Mouse (Mus musculus) CH12.LX (cell line): ENCODE results near the gene Dnm3. TPM values are rescaled to one million over a fixed set of nuclear protein-coding genes. Genes with fewer than 3 reads are reported as not detected.

Experiments
- DNase-seq: peaks from one replicate; pipeline ENCODE4 v3.0.0-alpha.2; 2013; ENCODE audit errors: extremely low read depth
- H3K27ac ChIP-seq: 2 replicates; pipeline ENCODE4 v1.5.1; 2012; ENCODE audit warnings: low read depth, mild to moderate bottlenecking, control low read depth, moderate library complexity; ENCODE audit not compliant: insufficient read depth
- H3K27me3 ChIP-seq: replicated peaks from 2 replicates; pipeline ENCODE3; 2012; ENCODE audit warnings: inconsistent platforms
- H3K36me3 ChIP-seq, 2 experiments: replicated peaks in 1 of 2; 2 replicates each; pipeline versions ENCODE3 to v1.6.1; 2012; ENCODE audit warnings: inconsistent platforms in 1 of 2, low read length in 1 of 2, mild to moderate bottlenecking in 1 of 2, mixed read lengths in 1 of 2, moderate library complexity in 1 of 2; ENCODE audit not compliant: control insufficient read depth in 1 of 2, insufficient read depth in 1 of 2
- H3K4me1 ChIP-seq, 2 experiments: 2 replicates each; pipeline ENCODE4 v1.6.1; 2012; ENCODE audit warnings: inconsistent platforms in 1 of 2, moderate library complexity in 1 of 2; ENCODE audit not compliant: insufficient read depth in 2 of 2, control insufficient read depth in 1 of 2
- H3K4me2 ChIP-seq: 2 replicates; pipeline ENCODE4 v1.6.1; 2012; ENCODE audit warnings: low read depth, mild to moderate bottlenecking, control low read depth; ENCODE audit not compliant: poor library complexity, insufficient read depth, severe bottlenecking
- H3K4me3 ChIP-seq, 3 experiments: fragments of 150-350 bp in 1 of 3; sonication (generic) in 1 of 3; replicated peaks in 1 of 3; 2 replicates each; pipeline versions ENCODE3 to v1.5.1; 2011 to 2012; ENCODE audit warnings: low read depth in 2 of 3, low read length in 2 of 3, mild to moderate bottlenecking in 2 of 3, moderate library complexity in 2 of 3, control low read depth in 1 of 3, improper control_type of control experiment in 1 of 3, inconsistent platforms in 1 of 3, mixed read lengths in 1 of 3; ENCODE audit not compliant: poor library complexity in 1 of 3
- H3K79me2 ChIP-seq: replicated peaks from 2 replicates; pipeline ENCODE4 v1.6.1; 2012; ENCODE audit warnings: mild to moderate bottlenecking, moderate library complexity; ENCODE audit not compliant: control insufficient read depth, poor library complexity, insufficient read depth, severe bottlenecking; ENCODE audit errors: extremely low read depth
- H3K9ac ChIP-seq: 2 replicates; pipeline ENCODE4 v1.6.1; 2012; ENCODE audit warnings: low read depth, mild to moderate bottlenecking, control low read depth, moderate library complexity; ENCODE audit not compliant: insufficient read depth
- H3K9me3 ChIP-seq: replicated peaks from 2 replicates; pipeline ENCODE3; 2012; ENCODE audit warnings: low read length, inconsistent platforms, mixed read lengths
- BHLHE40 ChIP-seq: IDR thresholded peaks from 2 replicates; pipeline ENCODE4 v1.6.1; 2011; ENCODE audit warnings: mild to moderate bottlenecking, low read depth, low read length, improper control_type of control experiment
- CHD1 ChIP-seq: IDR thresholded peaks from 2 replicates; pipeline ENCODE4 v1.6.1; 2012; ENCODE audit warnings: low read depth, low read length, improper control_type of control experiment, inconsistent platforms
- CHD2 ChIP-seq: IDR thresholded peaks from 2 replicates; pipeline ENCODE4 v1.6.1; 2011; ENCODE audit warnings: low read length, improper control_type of control experiment
- CTCF ChIP-seq, 2 experiments: IDR thresholded peaks in 1 of 2; conservative IDR thresholded peaks in 1 of 2; 2 replicates each; pipeline ENCODE4 v1.5.1; 2011 to 2012; ENCODE audit warnings: low read depth in 2 of 2, low read length in 2 of 2, improper control_type of control experiment in 1 of 2, inconsistent platforms in 1 of 2, mild to moderate bottlenecking in 1 of 2, moderate library complexity in 1 of 2
- E2F4 ChIP-seq: IDR thresholded peaks from 2 replicates; pipeline ENCODE4 v1.6.1; 2011; ENCODE audit warnings: low read depth, low read length, improper control_type of control experiment; ENCODE audit not compliant: insufficient replicate concordance
- ELF1 ChIP-seq: IDR thresholded peaks from 2 replicates; pipeline ENCODE4 v1.6.1; 2014; ENCODE audit warnings: low read depth, mild to moderate bottlenecking, inconsistent platforms, low read length, improper control_type of control experiment
- EP300 ChIP-seq: IDR thresholded peaks from 2 replicates; pipeline ENCODE4 v1.6.1; 2011; ENCODE audit warnings: low read length, improper control_type of control experiment
- ETS1 ChIP-seq: conservative IDR thresholded peaks from 2 replicates; pipeline ENCODE4 v1.6.1; 2012; ENCODE audit warnings: low read depth, mild to moderate bottlenecking, inconsistent platforms, low read length, improper control_type of control experiment, moderate library complexity
- GABPA ChIP-seq: IDR thresholded peaks from 2 replicates; pipeline ENCODE4 v1.6.1; 2012; ENCODE audit warnings: low read depth, low read length, improper control_type of control experiment, inconsistent platforms; ENCODE audit not compliant: insufficient replicate concordance
- HCFC1 ChIP-seq: IDR thresholded peaks from 2 replicates; pipeline ENCODE4 v1.6.1; 2012; ENCODE audit warnings: low read depth, mild to moderate bottlenecking, inconsistent platforms, low read length, improper control_type of control experiment
- IRF4 ChIP-seq: IDR thresholded peaks from 2 replicates; pipeline ENCODE4 v1.6.1; 2014; ENCODE audit warnings: low read depth, mild to moderate bottlenecking, inconsistent platforms, low read length, improper control_type of control experiment
- JUN ChIP-seq: IDR thresholded peaks from 2 replicates; pipeline ENCODE4 v1.6.1; 2011; ENCODE audit warnings: low read depth, mild to moderate bottlenecking, low read length, improper control_type of control experiment, moderate library complexity; ENCODE audit not compliant: insufficient read depth
- JUND ChIP-seq: conservative IDR thresholded peaks from 2 replicates; pipeline ENCODE4 v1.6.1; 2011; ENCODE audit warnings: low read depth, low read length, improper control_type of control experiment
- KAT2A ChIP-seq: IDR thresholded peaks from 2 replicates; pipeline ENCODE4 v1.6.1; 2012; ENCODE audit warnings: low read length, improper control_type of control experiment, inconsistent platforms; ENCODE audit not compliant: insufficient replicate concordance
- MAFK ChIP-seq: IDR thresholded peaks from 2 replicates; pipeline ENCODE4 v1.6.1; 2011; ENCODE audit warnings: low read length, improper control_type of control experiment; ENCODE audit not compliant: insufficient replicate concordance
- MAX ChIP-seq: IDR thresholded peaks from 2 replicates; pipeline ENCODE4 v1.6.1; 2011; ENCODE audit warnings: low read length, improper control_type of control experiment
- MAZ ChIP-seq: IDR thresholded peaks from 2 replicates; pipeline ENCODE4 v1.6.1; 2012; ENCODE audit warnings: low read depth, mild to moderate bottlenecking, inconsistent platforms, low read length, improper control_type of control experiment, moderate library complexity
- MEF2A ChIP-seq: IDR thresholded peaks from 2 replicates; pipeline ENCODE4 v1.6.1; 2014; ENCODE audit warnings: low read depth, mild to moderate bottlenecking, inconsistent platforms, low read length, improper control_type of control experiment, borderline replicate concordance
- MXI1 ChIP-seq: IDR thresholded peaks from 2 replicates; pipeline ENCODE4 v1.6.1; 2011; ENCODE audit warnings: mild to moderate bottlenecking, low read depth, low read length, improper control_type of control experiment
- MYC ChIP-seq: IDR thresholded peaks from 2 replicates; pipeline ENCODE4 v1.6.1; 2011; ENCODE audit warnings: low read depth, mild to moderate bottlenecking, improper control_type of control experiment, low read length
- NELFE ChIP-seq: IDR thresholded peaks from 2 replicates; pipeline ENCODE4 v1.6.1; 2011; ENCODE audit warnings: low read depth, low read length, improper control_type of control experiment
- NRF1 ChIP-seq: IDR thresholded peaks from 2 replicates; pipeline ENCODE4 v1.6.1; 2014; ENCODE audit warnings: low read depth, mild to moderate bottlenecking, inconsistent platforms, low read length, improper control_type of control experiment, moderate library complexity
- PAX5 ChIP-seq: IDR thresholded peaks from 2 replicates; pipeline ENCODE4 v1.6.1; 2012; ENCODE audit warnings: low read length, inconsistent platforms, mixed read lengths
- POLR2A ChIP-seq: IDR thresholded peaks from 2 replicates; pipeline ENCODE4 v1.6.1; 2011; ENCODE audit warnings: low read depth, mild to moderate bottlenecking, improper control_type of control experiment, low read length
- POLR2AphosphoS2 ChIP-seq: IDR thresholded peaks from 2 replicates; pipeline ENCODE4 v1.6.1; 2011; ENCODE audit warnings: low read depth, low read length, improper control_type of control experiment
- RAD21 ChIP-seq: IDR thresholded peaks from 2 replicates; pipeline ENCODE4 v1.6.1; 2011; ENCODE audit warnings: low read depth, mild to moderate bottlenecking, low read length, improper control_type of control experiment, moderate library complexity
- RCOR1 ChIP-seq: conservative IDR thresholded peaks from 2 replicates; pipeline ENCODE4 v1.6.1; 2012; ENCODE audit warnings: low read depth, mild to moderate bottlenecking, inconsistent platforms, low read length, improper control_type of control experiment
- SIN3A ChIP-seq: IDR thresholded peaks from 2 replicates; pipeline ENCODE4 v1.6.1; 2012; ENCODE audit warnings: low read length, improper control_type of control experiment, inconsistent platforms
- SMC3 ChIP-seq: IDR thresholded peaks from 2 replicates; pipeline ENCODE4 v1.6.1; 2011; ENCODE audit warnings: low read depth, low read length, improper control_type of control experiment
- TBP ChIP-seq: conservative IDR thresholded peaks from 2 replicates; pipeline ENCODE4 v1.6.1; 2011; ENCODE audit warnings: low read depth, low read length, improper control_type of control experiment
- TCF12 ChIP-seq: IDR thresholded peaks from 2 replicates; pipeline ENCODE4 v1.6.1; 2014; ENCODE audit warnings: low read depth, mild to moderate bottlenecking, inconsistent platforms, low read length, improper control_type of control experiment
- UBTF ChIP-seq: IDR thresholded peaks from 2 replicates; pipeline ENCODE4 v1.6.1; 2012; ENCODE audit warnings: low read depth, mild to moderate bottlenecking, inconsistent platforms, low read length, improper control_type of control experiment, moderate library complexity
- USF1 ChIP-seq: IDR thresholded peaks from 2 replicates; pipeline ENCODE4 v1.6.1; 2014; ENCODE audit warnings: low read depth, mild to moderate bottlenecking, inconsistent platforms, low read length, improper control_type of control experiment
- USF2 ChIP-seq: conservative IDR thresholded peaks from 2 replicates; pipeline ENCODE4 v1.6.1; 2011; ENCODE audit warnings: low read depth, low read length, improper control_type of control experiment
- ZC3H11A ChIP-seq: IDR thresholded peaks from 2 replicates; pipeline ENCODE4 v1.6.1; 2012; ENCODE audit warnings: low read depth, mild to moderate bottlenecking, inconsistent platforms, low read length, improper control_type of control experiment
- ZKSCAN1 ChIP-seq: IDR thresholded peaks from 2 replicates; pipeline ENCODE4 v1.6.1; 2012; ENCODE audit warnings: low read depth, inconsistent platforms, low read length, improper control_type of control experiment, borderline replicate concordance
- ZMIZ1 ChIP-seq: IDR thresholded peaks from 2 replicates; pipeline ENCODE4 v1.6.1; 2012; ENCODE audit warnings: low read depth, mild to moderate bottlenecking, inconsistent platforms, low read length, improper control_type of control experiment
- ZNF384 ChIP-seq: IDR thresholded peaks from 2 replicates; pipeline ENCODE4 v1.6.1; 2012; ENCODE audit warnings: low read depth, low read length, improper control_type of control experiment, inconsistent platforms
- dilution Hi-C: fragments of 300-500 bp; cut with MboI; formaldehyde crosslinking; loops from 2 replicates; pipeline ENCODE4 v1.14.3; 2020; ENCODE audit warnings: low sequenced_read_pairs; ENCODE audit not compliant: extremely low pct_unique_long_range_greater_than_20kb, extremely low pct_ligation_motif_present
- in situ Hi-C: fragments of 300-500 bp; cut with MboI; formaldehyde crosslinking; loops from 3 replicates; pipeline ENCODE4 v1.14.3; 2019; ENCODE audit warnings: low sequenced_read_pairs, low pct_ligation_motif_present, low pct_unique_long_range_greater_than_20kb, mixed read lengths
- polyA plus RNA-seq: library from polyadenylated mRNA; unstranded; fragments of >175 nt; gene quantifications from 2 replicates; pipeline ENCODE4 v1.2.1, GENCODE M21; 2012; ENCODE audit warnings: low read depth; ENCODE audit not compliant: insufficient read length
- total RNA-seq, 2 experiments: library from RNA; depleted of rRNA; stranded (reverse); fragments of 300-350 nt in 1 of 2; fragments of >200 nt in 1 of 2; gene quantifications; 2 replicates each; pipeline ENCODE4 v1.2.3; 2012 to 2014

Gene Dnm3
- total and polyA plus RNA-seq, 3 experiments: 3.6 to 9.5 (median 6.9) TPM

DNA sequence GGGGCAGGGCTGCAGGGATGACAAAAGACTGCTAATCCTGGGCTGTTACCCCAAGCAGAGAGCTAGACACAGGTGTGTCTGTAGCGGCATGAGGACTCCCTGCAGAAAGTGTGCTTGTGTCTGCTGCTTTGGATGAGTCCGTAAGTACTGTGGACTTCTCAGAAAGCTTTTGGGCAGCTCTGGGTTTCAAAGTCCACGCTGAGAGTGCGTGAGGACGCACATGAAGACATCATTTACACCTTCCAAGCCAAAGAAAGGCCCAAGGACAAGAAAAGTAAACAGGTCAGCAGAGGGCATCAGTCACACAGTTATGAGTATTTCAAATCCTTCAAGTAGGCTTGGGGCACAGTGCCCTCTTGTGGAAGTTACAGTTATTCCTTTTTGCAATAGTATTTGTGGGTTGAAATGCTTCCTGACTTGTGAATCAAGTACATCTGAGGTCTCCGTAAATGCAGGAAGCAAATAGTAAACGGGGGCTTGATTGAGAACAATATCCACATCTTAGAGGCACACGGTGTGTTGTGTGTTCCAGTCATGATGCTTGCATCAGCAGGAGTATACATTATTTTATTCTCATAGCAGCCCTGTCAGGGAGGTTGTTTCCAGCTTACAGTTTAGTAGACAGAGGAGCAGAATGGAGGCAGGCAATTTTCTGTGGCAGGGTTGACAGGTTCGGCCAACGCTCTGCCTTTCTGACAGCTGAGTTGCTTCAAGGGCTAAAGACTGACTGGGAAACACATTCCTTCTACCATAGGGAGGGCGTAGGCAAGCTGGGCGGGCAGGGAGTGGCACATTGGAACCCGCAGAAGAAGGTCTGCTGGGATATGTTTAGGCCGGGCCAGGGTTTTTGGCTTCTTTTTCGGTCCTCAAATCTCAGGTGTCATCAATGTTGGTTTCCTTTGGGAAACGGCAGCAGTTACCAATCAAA is 501.3 kb downstream of the Dnm3 start:
- no peaks in the 10 kb centered on the region for H3K79me2 ChIP-seq
- TF ChIP-seq NRF1: no peak
- TF ChIP-seq SMC3: peak; percentile 98
- TF ChIP-seq KAT2A: no peak
- TF ChIP-seq RAD21: no peak; the same call in none of the 2 replicates
- TF ChIP-seq IRF4: peak; percentile 61; the same call in 1 of the 2 replicates
- TF ChIP-seq E2F4: no peak
- no peak for TF ChIP-seq UBTF
- TF ChIP-seq JUND: peak; percentile 58; the same call in 1 of the 2 replicates
- peak; percentile 68 to 100; a peak in 3 of 4 replicates for TF ChIP-seq CTCF (conservative IDR thresholded peaks at IDR 0.05 in 1 of 2, IDR thresholded peaks at IDR 0.05 in 1 of 2; ENCODE audit: low read depth in 2 of 2, low read length in 2 of 2)
- TF ChIP-seq MYC: peak; percentile 39; the same call in 1 of the 2 replicates
- TF ChIP-seq RCOR1: no peak
- no peak for TF ChIP-seq USF1
- TF ChIP-seq ZNF384: peak; percentile 47
- no peak for TF ChIP-seq GABPA
- peak; percentile 65; the same call in 1 of the 2 replicates for TF ChIP-seq NELFE
- no peak for TF ChIP-seq MEF2A
- TF ChIP-seq ZC3H11A: peak; percentile 100
- no peak for TF ChIP-seq MAFK
- no peak for TF ChIP-seq PAX5
- 0 out of 2 replicates have a peak, but pooled peaks have one; percentile 21 for TF ChIP-seq POLR2A
- no peak for TF ChIP-seq USF2
- TF ChIP-seq POLR2AphosphoS2: no peak
- no peak for TF ChIP-seq TBP
- no peak for TF ChIP-seq HCFC1
- no peak for TF ChIP-seq MAZ
- TF ChIP-seq EP300: no peak
- TF ChIP-seq ETS1: no peak
- TF ChIP-seq BHLHE40: peak; percentile 27; the same call in 1 of the 2 replicates
- no peak for TF ChIP-seq JUN
- TF ChIP-seq TCF12: 0 out of 2 replicates have a peak, but pooled peaks have one; percentile 33
- no peak for TF ChIP-seq ZKSCAN1
- peak; percentile 48; the same call in 1 of the 2 replicates for TF ChIP-seq ELF1
- no peak for TF ChIP-seq ZMIZ1
- TF ChIP-seq CHD2: no peak
- no peak for TF ChIP-seq MXI1
- peak; percentile 74; the same call in 1 of the 2 replicates for TF ChIP-seq SIN3A
- no peak for TF ChIP-seq CHD1
- TF ChIP-seq MAX: no peak
- H3K4me3 ChIP-seq: no peak overlapping the region
- dilution Hi-C loops: no loop called here
- no peaks in the 10 kb centered on the region for H3K27me3 ChIP-seq
- peaks cover 4 to 46% of the 10 kb centered on the region in 2 experiments; a peak in 3 of 4 replicates for H3K4me1 ChIP-seq
- H3K36me3 ChIP-seq: peaks cover 0 to 7% of the 10 kb centered on the region in 2 experiments
- H3K9me3 ChIP-seq: no peaks in the 10 kb centered on the region
- in situ Hi-C loops: no loop called here
- H3K4me2 ChIP-seq: no peak overlapping the region
- no peak overlapping the region for H3K27ac ChIP-seq
- no peak overlapping the region for H3K9ac ChIP-seq
- DNase-seq: peak; percentile 92
